Mouse (Mus musculus): ENCODE results near the gene Mapkapk2. TPM values are rescaled to one million over a fixed set of nuclear protein-coding genes. Genes with fewer than 3 reads are reported as not detected.

Gene Mapkapk2
- total RNA-seq, 2 experiments from 2014 or later = 25.1 to 26.0 TPM

Other genes with a start within 250 kb of the Mapkapk2 start
- gene Fcmr, start 232.2 kb downstream of the Mapkapk2 start, total RNA-seq (2021) = under 1 TPM in 1 of 2 experiments, not detected in 1; 0.33 TPM
- gene Il24, start 210.4 kb downstream of the Mapkapk2 start, total RNA-seq (2021) = not detected
- gene Il20, start 186.4 kb downstream of the Mapkapk2 start, total RNA-seq (2021) = not detected
- not detected for gene Il19, start 157.7 kb downstream of the Mapkapk2 start, total RNA-seq (2021)
- not detected for gene Il10, start 78.0 kb downstream of the Mapkapk2 start, total RNA-seq (2021)
- gene Dyrk3, start 40.5 kb upstream of the Mapkapk2 start, total RNA-seq (2021) = 10 to 100 TPM in 1 of 2 experiments, 1 to 10 TPM in 1; 9.3 to 19.0 TPM
- gene Eif2d, start 55.4 kb upstream of the Mapkapk2 start, total RNA-seq (2021) = 10 to 100 TPM; 35.4 to 39.6 TPM
- gene Rassf5, start 147.4 kb upstream of the Mapkapk2 start, total RNA-seq (2021) = 10 to 100 TPM; 25.1 to 25.8 TPM
- gene Ikbke, start 181.8 kb upstream of the Mapkapk2 start, total RNA-seq (2021) = 1 to 10 TPM; 1.5 TPM

Measured in left cerebral cortex, postnatal 14 days (tissue).